Mouse (Mus musculus) testis, postnatal 14 days (tissue): Measurements from ENCODE around the gene Col13a1.
A peak's percentile ranks its signal among the peaks of the same experiment; 100 is the strongest.

Experiments
- DNase-seq: peaks from one replicate; pipeline ENCODE4 v3.0.0; 2021; ENCODE audit warnings: low spot score

The Col13a1 gene

DNA sequence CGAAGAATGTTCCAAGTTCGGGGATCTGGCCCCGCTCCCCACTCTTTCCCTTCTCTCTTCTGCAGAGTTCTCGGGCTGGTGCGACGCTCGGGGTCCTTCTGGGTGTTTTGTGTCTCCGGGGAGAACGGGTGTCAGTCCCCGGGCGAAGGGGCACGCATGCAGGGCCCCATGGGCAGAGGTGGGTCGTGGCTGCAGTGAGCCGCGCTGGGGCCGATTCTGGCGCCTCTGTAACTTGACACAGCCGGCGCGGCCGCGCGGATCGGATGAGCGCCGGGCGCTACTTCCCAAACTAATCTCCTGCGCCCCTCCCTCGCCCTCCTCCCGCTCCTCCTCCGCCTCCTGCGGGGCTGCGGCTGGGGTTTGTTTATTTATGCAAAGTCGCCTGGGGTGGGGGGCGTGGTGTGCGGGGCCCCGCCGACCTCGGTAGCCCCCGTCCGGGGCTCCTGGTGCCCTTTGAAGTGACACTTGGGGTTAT is at the start of gene Col13a1:
TSS of gene Col13a1 (minus strand) at position 243 of the 475 bp plus-strand sequence.
- DNase-seq: no peak

DNA sequence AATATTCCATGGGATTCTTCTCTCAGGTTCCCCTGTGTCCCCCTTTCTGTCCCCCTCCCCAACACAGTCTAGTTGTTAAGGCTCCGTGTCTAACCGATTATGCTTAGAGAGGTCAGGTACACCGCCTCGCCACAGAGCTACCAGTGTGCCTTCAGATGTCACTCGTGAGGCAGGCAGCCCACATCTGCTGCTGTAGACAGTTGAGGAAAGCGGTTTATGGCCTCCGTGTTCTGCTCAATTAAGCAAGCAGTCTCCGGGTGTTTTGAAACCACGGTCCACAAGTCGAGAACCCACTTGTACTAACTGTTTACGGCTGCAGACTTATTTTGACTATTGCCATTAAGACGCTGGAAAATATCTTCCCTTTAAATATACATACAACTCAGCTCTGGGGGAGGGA is 48.8 kb upstream of the Col13a1 start:
- DNase-seq: no peak

DNA sequence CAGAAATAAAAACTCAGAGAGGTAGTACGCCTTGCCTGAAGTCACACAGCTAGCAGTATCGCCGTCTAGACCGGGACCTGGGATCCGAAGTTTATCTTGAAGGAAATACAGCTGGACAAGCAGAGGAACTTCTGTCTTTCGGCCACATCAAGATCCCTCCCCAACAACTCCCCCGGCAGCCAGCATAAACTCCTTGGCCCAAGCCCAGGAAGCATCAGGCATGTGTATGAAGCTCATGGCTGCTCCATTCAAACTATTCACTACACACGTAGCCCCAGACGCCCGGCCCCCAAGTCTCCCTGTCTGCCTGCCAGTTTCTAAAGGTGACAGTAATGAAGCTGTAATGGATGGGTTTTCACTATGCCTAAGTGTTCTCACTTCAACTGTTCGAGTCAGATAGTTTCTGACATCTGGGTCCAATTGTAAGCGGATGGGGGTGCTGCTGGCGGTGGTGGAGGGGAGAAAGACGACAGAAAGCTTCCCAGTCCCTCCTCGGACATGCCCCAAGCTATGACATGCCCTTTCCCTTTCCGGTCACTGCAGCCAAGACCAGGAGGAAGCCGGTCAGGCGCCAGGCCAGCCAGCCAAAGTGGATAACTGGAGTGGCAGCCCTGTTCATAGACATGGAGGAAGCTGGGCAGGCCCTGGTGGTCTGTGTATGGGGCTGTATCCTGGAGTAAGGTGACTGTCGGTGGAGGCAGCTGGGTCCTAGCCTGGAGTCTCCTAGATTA is 45.1 kb upstream of the Col13a1 start:
- DNase-seq: no peak

DNA sequence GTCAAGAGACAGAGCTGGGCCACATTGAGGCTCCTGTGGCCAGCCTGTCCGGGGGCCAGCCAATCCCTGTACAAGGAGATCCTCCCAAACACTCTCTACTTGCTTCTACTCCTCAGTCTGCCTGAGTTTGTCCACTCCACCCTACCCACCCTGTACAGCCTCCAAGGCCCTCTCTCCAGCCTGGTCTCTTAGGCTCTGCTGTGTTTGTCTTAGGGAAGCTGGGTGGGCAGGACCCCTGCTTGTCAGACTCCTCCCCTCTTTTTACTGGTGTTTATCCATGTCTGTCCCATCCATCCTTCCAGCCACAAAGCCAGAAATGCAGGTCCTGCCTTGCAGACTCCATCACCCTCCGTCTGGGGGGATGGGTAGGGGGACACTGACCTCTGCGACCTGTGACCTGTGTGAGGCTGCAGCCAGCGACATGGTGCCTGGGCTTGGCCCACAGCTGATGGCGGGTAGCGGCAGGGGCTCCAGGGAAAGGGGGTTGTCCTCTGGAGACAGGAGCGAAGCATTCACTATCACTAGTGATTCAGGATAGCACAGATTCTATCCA is 41.2 kb upstream of the Col13a1 start:
- no peak for DNase-seq

DNA sequence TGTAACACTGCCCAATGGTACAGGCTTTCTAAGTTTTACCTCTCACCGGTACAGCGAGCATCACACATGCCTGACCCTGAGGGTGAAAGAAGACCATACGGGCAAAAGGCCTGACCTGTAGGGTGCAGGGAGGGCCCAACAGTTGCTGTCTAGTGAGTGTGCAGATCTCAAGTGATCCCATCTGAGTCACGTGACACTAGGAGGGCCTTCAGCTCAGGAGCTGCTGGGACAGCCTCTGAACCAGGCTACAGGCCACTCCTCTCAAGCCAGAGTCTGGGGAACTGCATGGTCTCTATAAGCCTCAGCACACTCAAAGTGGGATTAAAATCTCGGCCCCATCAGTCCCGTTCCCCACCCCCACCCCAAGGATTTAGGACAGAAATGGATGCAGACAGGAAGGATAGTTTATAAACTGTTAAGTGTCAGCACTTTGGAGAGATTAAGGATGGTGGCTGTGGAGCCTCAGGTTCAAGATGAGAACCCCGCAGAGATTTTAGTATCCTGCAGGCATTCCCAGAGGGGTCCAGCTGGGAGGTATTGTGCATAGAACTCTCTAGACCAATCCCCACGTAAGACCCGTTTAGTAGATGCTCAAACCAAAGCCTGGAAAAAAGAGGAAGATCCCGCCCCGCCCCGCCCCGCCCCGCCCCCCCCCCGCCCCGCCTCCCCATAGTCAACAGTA is 40.6 kb upstream of the Col13a1 start:
- no peak for DNase-seq

DNA sequence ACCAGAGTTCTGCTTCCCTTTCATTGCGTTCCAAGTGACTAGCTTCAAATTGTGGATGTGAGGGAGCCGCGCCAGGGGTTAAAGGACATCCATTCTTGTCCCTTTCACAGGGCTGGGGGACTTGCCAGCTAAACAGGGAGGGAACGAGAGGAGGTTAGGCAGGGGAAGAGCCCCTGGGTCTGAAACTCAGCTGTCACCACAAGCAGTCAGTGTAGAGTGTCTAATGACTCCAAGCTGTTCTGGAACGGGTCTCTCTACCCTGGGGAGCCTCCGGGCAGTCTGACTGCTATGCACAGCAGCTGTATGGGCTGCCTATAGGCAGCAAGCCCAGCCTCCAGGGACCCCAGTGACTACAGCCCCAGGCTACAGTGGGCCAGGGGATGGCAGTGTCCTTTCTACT is 38.0 kb upstream of the Col13a1 start:
- DNase-seq: no peak

DNA sequence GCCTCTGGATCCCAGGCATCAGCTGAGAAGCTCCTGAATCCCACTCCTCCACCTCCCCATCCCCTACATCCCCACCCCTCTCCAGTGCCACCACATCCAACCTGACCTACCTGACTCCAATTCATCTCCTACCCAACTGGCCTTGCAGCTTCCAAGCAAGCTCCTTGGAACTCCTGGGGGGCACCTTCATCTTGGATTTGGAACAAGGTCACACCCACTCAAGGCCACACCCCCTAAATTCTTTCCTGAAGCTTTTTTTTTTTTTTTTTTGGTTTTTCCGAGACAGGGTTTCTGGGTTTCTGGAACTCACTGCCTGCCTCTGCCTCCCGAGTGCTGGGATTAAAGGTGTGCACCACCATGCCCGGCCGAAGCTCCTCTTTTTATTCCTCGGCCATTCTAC is 34.3 kb upstream of the Col13a1 start:
- DNase-seq: no peak

DNA sequence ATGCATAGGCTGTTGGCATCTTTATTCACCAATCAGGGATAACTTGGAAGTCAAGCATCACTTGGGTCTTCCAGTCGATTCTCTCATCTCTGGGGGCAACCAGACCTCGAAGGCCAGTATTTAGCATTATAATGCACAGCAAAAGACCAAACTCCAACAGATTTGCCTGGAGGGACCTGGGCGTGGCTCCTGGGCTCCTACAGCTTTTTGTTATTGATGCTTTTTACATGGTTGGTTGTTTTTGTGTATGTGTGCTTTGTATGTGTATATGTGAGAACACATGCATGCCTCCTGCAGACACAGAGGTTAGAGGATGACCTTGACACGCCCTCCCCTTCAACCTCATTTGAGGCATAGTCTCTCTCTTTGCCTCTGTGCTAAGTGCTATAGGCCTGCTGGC is 33.5 kb upstream of the Col13a1 start:
- no peak for DNase-seq

DNA sequence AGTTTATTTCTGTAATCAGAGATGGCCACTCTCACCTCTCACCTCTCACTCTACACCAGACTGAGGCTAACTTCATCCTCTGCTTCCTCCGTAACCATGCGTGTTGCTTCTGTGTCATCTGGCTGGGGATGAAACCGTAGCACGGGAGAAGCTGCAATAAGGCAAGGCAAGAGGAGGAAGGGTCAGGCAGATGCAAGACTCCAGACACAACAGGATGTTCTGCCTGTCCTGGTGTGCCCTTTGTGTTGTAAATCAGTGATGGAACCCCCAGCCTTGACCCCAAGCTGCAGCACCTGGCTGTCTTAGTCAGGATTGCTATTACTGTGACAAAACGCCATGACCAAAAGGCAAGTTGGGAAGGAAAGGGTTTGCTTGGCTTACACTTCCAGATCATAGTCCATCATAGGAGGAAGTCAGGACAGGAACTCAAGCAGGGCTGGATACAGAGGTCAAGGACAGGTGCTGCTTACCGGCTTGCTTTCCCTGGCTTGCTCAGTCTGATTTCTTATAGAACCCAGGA is 31.1 kb upstream of the Col13a1 start:
- DNase-seq: no peak

DNA sequence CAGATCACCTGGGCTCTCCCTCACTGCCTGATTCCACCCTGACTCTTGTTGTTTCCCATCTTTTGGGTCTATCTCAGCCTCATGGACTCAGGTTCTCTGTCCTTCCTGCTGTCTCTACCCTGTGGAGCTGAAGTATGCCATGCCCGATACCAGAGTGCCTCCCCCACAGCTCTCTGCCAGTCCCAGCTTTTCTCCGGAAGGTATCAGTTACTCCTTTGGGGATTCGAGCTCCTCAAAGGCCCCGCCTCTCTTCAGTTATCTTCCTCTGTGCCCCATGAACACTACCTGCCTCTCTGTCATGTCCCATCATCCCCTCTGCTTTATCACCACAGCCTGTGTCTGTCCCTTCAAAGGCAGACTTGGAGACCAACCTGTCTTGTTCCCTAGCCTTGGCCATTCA is 29.1 kb upstream of the Col13a1 start:
- DNase-seq: no peak

DNA sequence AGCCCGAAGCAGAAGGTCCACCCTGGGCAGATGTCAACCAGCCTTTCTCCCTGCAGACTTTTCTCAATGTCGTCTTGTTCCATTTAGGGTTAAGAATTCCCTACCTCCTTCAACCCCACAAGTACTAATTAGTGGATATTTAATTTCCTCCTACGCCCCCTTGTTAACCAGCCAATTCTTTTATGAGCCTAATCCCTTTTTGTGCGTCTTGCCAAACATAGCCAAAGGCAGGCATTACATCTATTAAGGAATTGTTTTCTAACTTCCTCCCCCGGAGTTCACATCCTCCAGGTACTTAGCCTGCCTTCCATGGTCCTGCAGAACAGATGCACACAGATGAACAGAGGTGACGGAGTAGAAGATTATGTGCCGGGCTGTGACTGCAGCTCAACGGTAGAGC is 27.5 kb upstream of the Col13a1 start:
- no peak for DNase-seq

DNA sequence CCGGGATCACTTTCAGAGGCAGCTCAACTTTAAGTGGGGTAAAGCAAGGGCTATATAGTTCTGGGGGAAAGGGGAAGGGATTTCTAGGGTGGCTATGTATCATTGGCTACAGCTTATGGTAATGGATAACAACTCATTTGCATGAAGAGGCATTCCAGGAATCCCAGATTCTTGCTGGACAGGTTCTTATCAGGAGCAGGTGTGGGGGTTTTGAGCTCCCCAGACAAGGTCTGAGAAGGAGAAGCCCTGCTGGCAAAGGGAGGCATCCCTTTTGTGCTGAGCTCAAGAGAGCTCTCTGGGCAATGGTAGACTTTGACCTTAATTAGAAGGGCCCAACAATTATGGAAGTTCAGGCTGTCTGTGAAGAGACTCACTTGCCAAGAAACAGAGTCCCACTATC is 21.3 kb upstream of the Col13a1 start:
- no peak for DNase-seq

DNA sequence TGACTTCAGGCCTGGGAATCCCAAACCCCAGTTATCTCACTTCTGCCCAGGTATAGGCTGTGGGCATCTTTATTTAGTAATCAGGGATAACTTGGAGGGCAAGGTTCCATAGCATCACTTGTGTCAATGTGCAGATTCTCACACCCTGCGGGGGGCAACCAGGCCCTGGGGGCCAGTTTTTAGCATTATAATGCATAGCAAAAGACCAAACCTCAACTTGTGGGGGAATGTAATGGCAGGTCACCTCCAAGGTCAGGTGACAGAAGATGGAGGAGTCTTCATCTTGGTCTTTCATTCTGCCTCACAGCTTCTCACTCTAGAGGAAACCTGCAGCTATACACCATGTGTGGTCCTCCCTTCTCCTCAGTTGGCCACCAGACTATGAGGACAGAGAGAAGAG is 20.9 kb upstream of the Col13a1 start:
- DNase-seq: no peak

DNA sequence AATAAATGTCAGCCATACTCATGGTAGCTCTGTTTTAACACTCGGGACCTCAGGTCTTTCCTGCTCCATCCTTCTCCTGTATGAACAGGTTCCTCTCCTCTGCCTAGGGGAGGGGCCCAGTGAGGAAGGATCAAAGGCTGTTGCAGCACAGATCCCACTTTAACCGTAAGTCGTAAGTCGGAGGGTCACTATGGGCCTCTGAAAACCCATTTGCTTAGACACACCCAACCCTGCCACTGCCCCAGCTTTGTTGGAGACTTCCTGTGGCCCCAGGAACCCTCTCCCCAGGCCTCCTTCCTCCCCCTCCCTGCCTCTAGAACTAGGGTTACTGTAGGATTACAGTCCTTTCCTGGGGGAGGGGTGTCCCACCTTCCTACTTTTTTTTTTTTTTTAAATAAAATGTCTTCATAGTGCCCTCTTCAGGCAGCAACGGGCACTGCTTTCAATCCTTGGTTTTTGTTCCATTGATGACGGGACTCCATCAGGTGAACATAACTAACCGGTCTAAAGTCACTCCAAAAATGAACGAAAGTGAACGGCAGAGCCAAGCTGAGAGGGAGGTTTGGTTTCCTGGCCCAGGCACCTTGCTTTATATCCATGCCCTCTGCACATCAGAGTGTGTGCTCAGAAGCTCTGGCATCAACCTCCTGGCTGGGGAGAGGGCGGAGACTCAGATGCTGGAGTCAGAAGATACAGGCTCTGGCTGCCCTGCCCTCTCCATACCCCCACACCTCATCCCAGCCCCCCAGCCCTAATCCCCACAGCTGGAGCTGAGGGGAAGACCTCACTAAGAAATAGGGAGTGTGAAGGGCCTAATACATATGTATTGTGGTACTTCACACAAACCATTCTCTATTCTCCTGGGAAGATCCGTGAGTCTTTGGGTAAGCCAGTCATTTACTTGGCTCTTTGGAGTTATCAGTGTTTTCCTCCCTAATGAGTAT is 12.8 kb upstream of the Col13a1 start:
- DNase-seq: no peak

DNA sequence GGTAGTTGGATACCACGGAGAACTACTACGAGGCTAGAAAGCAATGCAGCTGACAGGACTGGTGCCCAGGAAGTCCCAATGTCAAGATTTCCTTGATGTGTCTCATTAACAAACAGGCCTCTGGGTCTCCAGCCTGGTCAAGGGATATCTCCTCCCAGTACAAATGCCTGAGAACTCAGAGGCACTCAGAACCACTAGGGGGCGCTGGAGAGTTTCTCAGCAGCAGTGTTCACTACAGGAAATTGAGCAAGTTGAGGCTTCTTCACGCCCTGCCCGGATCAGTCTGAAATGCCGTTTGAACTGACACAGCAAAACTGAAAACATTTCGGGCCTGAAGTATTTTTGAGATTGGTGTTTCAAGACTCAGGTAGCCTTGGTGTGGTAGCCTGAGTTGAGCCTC is 1.5 kb upstream of the Col13a1 start:
- peak; percentile 86 for DNase-seq

DNA sequence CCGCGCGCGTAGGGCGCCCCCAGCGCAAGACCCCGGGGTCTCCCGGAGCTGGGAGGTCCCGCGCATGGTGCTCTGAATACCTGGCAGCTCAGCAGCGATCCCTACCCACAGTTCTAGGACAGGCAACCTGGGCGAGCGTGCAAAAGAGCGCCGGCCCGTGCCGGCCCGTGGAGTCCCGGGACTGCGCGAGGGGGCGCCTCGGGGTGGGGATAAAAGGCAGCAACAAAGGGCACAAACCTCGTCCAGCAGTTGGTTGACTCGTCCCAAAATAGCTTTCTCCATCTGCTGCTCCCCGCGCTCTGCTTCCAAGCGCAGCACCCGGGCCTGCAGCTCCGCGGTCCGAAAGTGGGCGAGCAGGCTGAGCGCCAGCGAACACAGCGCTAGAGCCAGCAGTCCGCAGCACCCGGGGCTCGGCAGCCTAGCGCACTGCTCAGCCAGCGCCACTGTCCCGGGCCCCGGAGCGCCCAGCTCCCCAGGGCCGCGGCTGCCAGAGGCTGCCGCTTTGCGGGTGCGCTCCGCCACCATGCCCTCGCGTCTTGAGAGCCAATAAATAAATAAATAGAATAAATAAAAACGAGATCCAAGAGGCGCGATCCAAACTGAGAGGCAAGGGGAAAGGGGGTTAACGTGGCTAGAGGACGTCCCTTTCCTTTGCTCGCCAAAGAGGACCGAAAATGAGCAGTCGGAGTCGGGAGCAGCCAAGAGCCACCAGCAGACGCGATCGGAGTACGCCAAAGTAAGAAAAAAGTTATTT is 619 bp downstream of the Col13a1 start:
- DNase-seq: no peak

DNA sequence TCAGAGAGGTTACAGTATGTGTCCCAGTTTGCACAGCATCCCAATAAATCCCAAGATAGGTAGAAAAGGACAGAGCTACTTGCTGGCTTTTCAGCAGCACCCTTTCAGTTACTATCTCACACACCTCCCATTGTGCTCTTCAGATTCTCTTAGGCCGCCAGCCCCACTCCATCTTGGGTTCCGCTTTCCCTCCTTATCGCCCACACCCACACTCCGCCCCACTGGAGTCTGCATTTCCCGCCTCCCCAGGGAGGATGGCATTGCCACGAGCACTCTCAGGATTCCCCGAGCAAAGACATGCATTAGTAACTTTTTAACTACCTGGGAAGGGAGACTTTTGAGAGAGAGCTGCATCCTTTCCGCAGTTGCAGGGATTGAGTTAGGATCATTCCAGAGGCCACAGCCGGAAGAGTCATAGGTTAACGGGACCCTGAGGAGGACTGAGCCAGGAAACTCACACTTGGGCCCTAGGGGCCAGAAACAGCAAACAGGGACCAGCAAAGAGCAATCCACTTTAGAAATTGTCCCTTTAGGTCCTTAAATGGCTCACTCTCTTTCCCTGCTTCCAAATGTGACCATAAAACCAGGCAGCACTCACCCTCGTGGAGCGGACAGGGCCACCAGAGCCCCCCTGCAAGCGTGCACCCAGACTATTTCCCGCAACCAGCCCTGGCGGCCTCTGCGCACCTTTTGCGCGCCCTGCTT is 1.4 kb downstream of the Col13a1 start:
- DNase-seq: no peak

DNA sequence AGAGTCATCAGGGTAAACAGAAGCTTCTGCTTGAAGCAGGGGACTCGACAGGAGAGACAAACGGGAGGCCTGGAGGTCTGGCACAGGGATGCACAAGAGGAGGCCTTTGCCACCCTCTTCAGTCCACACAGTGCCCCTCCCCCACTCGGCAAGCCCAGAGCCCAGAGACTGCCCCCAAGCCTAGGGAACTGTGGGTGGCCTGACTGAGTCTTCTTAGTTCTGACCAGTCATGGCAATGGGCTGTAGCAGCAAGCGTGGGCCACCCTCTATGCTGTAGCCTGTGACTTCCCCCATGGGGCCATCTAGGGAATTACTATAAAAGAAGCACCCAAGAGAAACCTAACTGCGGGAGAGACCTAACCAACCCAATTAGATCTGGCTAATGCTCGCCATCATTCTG is 1.9 kb downstream of the Col13a1 start:
- no peak for DNase-seq

DNA sequence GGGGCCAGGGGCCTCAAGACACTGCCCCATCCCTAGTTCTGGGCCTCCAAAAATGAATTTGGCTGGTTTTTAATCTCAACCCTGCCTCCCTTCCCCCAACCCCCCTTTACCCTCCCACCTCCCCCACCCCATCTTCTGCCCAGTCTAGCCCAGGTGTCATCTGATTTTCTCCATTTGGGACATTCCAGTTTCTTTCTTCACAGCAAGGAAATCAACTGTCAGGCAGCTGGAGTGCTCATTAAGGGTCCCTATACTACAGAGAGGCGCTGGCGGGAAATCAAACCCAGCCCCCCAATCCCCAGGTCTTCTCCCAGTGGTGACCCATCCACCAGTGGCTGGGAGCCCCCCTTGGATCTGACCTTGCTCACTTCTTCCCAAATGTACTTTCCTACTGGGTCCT is 4.3 kb downstream of the Col13a1 start:
- no peak for DNase-seq

DNA sequence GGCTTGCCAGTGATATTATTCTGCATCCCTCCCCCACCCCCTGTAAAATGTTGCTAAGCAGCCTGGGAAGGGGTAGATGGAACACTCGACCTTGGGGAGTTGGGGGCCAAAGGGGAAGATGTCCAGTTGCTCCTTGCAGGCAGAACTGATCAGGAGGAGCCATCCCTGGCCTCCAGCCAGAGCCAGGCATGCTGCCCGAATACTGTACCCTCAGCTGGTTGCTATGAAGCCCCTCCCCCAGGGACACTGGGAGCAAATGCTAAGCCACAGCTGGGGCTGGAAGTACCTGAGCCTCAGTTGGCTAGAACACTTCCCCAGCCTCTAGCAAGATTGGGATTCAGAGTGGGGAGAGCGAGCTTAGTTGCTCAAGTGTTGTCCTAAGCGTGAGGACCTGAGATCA is 6.9 kb downstream of the Col13a1 start:
- no peak for DNase-seq
